Mouse (Mus musculus) stomach, embryonic 14.5 days (tissue): ENCODE results near the gene Casq2. TPM values are rescaled to one million over a fixed set of nuclear protein-coding genes. Genes with fewer than 3 reads are reported as not detected.
A peak's percentile ranks its signal among the peaks of the same experiment; 100 is the strongest.

Source experiments
- ATAC-seq: fragments of 200-750 bp; cut with Nextera tagmentation; 2 replicates; pipeline ENCODE4 v1.8.0; 2017; ENCODE audit warnings: low read depth, moderate TSS enrichment; ENCODE audit not compliant: insufficient number of reproducible peaks, insufficient read depth, low FRiP score
- H3K27ac ChIP-seq: fragments of 300-500 bp; sonication (generic); 2 replicates; pipeline ENCODE4 v1.5.1; 2014; ENCODE audit warnings: mild to moderate bottlenecking, low read length, moderate library complexity, mixed read lengths
- H3K27me3 ChIP-seq: fragments of 300-500 bp; sonication (generic); 2 replicates; pipeline ENCODE4 v1.6.1; 2014; ENCODE audit warnings: low read length, control low read depth, mixed read lengths; ENCODE audit not compliant: control insufficient read depth, insufficient read depth
- H3K36me3 ChIP-seq: fragments of 300-500 bp; sonication (generic); 2 replicates; pipeline ENCODE4 v1.6.1; 2014; ENCODE audit warnings: mild to moderate bottlenecking, control low read depth, low read length, moderate library complexity, mixed read lengths; ENCODE audit not compliant: control insufficient read depth, insufficient read depth
- H3K4me1 ChIP-seq: fragments of 300-500 bp; sonication (generic); 2 replicates; pipeline ENCODE4 v1.6.1; 2014; ENCODE audit warnings: low read length, control low read depth, mixed read lengths; ENCODE audit not compliant: control insufficient read depth, insufficient read depth
- H3K4me2 ChIP-seq: fragments of 300-500 bp; sonication (generic); replicated peaks from 2 replicates; pipeline ENCODE4 v1.6.1; 2014; ENCODE audit warnings: low read depth, low read length, control low read depth
- H3K4me3 ChIP-seq: fragments of 300-500 bp; sonication (generic); 2 replicates; pipeline ENCODE4 v1.5.1; 2014; ENCODE audit warnings: low read depth, low read length, control low read depth
- H3K9ac ChIP-seq: fragments of 300-500 bp; sonication (generic); replicated peaks from 2 replicates; pipeline ENCODE4 v1.6.1; 2014; ENCODE audit warnings: low read depth, mild to moderate bottlenecking, control low read depth, low read length, moderate library complexity, mixed read lengths
- H3K9me3 ChIP-seq: fragments of 300-500 bp; sonication (generic); 2 replicates; pipeline ENCODE4 v1.6.1; 2016; ENCODE audit warnings: low read depth, low read length, control low read depth; ENCODE audit not compliant: control insufficient read depth
- WGBS: fragments of 180-500 bp; shearing (Covaris S2); extraction: QIAGEN DNeasy Blood & Tissue Kit; methylation state at CpG from one replicate; pipeline ENCODE4 v1.1.7; 2014; 5-methylcytosine and 5-hydroxymethylcytosine counted together
- polyA plus RNA-seq: library from polyadenylated mRNA; unstranded; fragments of >200 nt; fragmentation: Nextera tagmentation; extraction: Ambion mirVana; gene quantifications from 2 replicates; pipeline ENCODE4 v1.2.1, GENCODE M21; 2014

The Casq2 gene
- polyA plus RNA-seq, 1 experiment from 2014 or later = 0.65 TPM

DNA sequence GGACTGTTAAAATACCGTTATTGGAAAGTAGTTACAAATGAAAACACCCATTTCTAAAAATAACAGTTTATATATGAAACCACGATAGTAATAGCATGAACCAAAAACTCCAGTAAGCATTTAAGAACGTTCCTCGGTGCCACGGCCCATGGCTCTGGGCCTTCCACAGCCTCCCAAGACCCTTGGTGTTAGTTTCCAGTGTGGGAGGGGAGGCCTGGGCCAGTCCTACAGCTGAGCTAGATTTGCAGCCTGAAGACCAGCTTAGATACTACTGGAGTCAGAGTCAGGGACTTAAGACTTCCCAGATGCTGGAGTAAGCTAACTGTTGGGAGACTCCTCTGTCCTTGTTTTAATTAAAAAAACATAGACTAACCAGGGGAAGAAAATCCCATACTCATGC is 89.9 kb downstream of the Casq2 start:
- no peak overlapping the region for H3K4me2 ChIP-seq
- H3K4me3 ChIP-seq = no peak overlapping the region
- 48% methylated on average over 5 of the region's 5 CpGs for WGBS
- no peaks in the 10 kb centered on the region for H3K36me3 ChIP-seq
- H3K27me3 ChIP-seq = no peaks in the 10 kb centered on the region
- H3K9ac ChIP-seq = no peak overlapping the region
- ATAC-seq = no peak
- H3K4me1 ChIP-seq = 0 out of 2 replicates have a peak, but pooled peaks cover 14% of the 10 kb centered on the region
- H3K27ac ChIP-seq = peak overlapping the region; percentile 61; the same call in 1 of the 2 replicates
- H3K9me3 ChIP-seq = no peaks in the 10 kb centered on the region

DNA sequence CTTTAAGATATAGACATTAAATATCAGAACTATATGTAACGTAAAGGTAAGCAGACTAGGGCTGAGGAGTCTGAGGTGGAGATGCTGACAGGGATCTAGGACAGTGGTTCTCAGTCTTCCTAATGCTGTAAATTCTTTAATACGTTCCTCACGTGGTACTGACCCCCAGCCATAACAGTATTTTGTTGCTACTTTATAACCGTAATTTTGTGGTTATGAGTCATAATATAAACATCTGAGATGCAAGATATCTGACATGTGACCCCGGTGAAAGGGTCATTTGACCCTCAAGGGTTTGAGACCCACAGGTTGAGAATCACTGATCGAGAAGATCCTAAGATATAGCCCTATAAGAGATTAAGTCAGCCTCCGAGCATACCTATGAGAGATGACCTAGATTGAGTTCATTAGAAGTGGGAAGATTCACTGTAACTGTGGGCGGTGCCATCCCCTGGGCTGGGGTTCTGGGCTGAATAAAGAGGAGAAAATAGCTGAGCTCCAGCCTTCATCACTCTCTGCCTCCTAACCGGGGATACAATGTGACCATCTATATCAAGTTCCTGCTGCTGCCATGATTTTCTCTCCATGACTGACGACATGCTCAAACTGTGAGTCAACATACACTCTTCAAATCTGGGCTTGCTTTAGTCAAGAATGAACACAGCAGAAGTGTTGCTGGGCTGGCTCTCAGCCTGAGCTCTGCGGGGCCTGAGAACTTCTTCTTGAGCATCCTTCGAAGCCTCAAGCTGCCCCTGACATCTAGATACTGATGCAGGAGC is 91.8 kb downstream of the Casq2 start:
- Histone ChIP-seq H3K4me1 (0 out of 2 replicates have a peak, but pooled peaks cover 7% of the 10 kb centered on the region), H3K9ac (no peak overlapping the region), H3K9me3 (no peaks in the 10 kb centered on the region)

DNA sequence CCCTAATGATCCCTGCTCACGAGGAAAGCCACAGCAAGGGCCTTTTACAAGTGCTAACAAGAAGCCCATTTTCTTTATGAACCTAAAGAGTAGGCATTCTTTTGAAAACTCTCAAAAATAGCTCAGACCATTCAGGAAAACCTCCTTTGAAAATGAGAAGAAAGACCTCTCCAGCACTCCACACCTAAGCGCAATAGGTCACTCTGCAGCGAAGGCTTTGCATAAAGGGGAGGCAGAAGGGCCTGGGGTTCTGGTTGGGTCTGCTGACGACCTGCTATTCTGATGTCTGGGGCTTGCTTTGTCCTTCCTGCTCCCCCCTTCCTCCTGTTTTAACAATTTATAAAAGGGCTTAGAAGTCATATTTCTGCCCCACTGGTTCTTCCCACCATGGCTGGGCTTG is 93.7 kb downstream of the Casq2 start:
- Histone ChIP-seq H3K4me3 (no peak overlapping the region), H3K36me3 (peaks cover 10% of the 10 kb centered on the region), H3K4me2 (no peak overlapping the region), H3K9ac (no peak overlapping the region), H3K27ac (no peak overlapping the region), H3K4me1 (0 out of 2 replicates have a peak, but pooled peaks cover 3% of the 10 kb centered on the region), H3K9me3 (no peaks in the 10 kb centered on the region), H3K27me3 (no peaks in the 10 kb centered on the region)
- ATAC-seq = no peak
- 77% methylated on average over 4 of the region's 4 CpGs for WGBS

More for the DNA sequence above, 91.8 kb downstream of the Casq2 start:
- no peak overlapping the region for H3K4me3 ChIP-seq
- no peaks in the 10 kb centered on the region for H3K36me3 ChIP-seq
- H3K27ac ChIP-seq = no peak overlapping the region
- H3K4me2 ChIP-seq = no peak overlapping the region
- WGBS = 91% methylated on average over 12 of the region's 12 CpGs
- no peak for ATAC-seq
- no peaks in the 10 kb centered on the region for H3K27me3 ChIP-seq

DNA sequence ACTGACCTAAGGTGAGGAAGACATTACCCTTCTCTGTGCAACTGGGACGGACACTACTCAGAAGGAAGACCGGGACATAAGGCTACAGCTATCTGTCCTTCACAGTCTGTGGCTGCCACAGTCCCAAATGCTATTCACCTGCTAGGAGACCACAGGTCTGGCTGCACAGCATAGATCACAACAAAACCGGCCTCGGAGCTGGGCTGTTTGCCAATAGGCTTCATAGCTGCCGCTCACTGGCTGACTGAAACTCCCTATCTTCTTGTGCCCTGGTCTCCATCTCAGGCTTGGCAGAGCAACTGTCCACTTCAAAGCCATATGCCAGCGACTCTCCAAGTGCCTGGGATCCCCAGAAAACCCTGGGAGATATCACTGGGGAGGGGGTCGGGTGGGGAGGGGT is 94.5 kb downstream of the Casq2 start:
- no peaks in the 10 kb centered on the region for H3K9me3 ChIP-seq
- H3K9ac ChIP-seq = no peak overlapping the region
- no peak overlapping the region for H3K27ac ChIP-seq
- no peaks in the 10 kb centered on the region for H3K27me3 ChIP-seq
- ATAC-seq = 0 out of 2 replicates have a peak, but pooled peaks have one; percentile 23
- WGBS = 73% methylated on average over 7 of the region's 7 CpGs
- H3K4me3 ChIP-seq = no peak overlapping the region
- no peak overlapping the region for H3K4me2 ChIP-seq
- no peaks in the 10 kb centered on the region for H3K4me1 ChIP-seq
- H3K36me3 ChIP-seq = peaks cover 10% of the 10 kb centered on the region

DNA sequence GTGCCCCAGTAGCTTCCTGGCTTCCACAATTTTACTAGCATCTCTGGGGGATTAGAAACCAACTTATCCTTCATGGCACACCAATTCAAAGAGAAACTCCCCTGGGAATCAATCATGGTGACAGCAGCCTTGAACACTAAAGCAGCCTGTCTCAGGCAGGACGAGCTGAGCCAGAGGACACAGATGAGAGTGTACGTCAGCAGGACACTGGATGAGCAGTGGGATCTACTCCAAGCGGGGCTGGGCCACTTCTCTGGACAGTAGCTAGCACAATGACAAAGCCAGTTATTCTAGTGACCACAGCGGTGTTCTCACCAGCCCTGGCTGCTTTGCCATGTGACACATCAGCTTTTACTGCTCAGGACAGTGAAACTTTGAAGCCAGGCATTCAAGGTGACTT is 95.0 kb downstream of the Casq2 start:
- peaks cover 10% of the 10 kb centered on the region for H3K36me3 ChIP-seq
- H3K4me2 ChIP-seq = no peak overlapping the region
- no peaks in the 10 kb centered on the region for H3K27me3 ChIP-seq
- no peaks in the 10 kb centered on the region for H3K4me1 ChIP-seq
- no peaks in the 10 kb centered on the region for H3K9me3 ChIP-seq
- no peak overlapping the region for H3K9ac ChIP-seq
- ATAC-seq = no peak
- H3K4me3 ChIP-seq = no peak overlapping the region
- 84% methylated on average over 4 of the region's 4 CpGs for WGBS
- no peak overlapping the region for H3K27ac ChIP-seq

DNA sequence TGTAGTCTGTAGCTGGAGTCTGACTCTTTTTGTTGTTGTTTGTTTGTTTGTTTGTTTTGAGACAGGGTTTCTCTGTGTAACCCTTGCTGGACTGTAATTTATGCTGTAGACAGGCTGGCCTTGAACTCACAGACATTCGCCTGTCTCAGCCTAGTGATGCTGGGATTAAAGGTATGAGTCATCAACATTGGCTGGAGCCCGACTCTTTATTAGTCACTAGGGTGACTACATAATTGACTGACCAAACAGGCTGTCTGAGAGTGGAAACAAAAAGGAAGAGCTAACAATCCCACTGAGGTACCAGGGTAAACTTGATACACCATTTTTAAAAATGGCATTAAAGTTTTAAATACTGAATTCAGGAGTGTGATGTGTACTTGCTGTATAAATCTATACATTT is 96.4 kb downstream of the Casq2 start:
- H3K36me3 ChIP-seq = peaks cover 16% of the 10 kb centered on the region
- 89% methylated on average over 2 of the region's 2 CpGs for WGBS
- H3K9ac ChIP-seq = no peak overlapping the region
- no peaks in the 10 kb centered on the region for H3K4me1 ChIP-seq
- no peaks in the 10 kb centered on the region for H3K27me3 ChIP-seq
- no peak for ATAC-seq
- H3K4me2 ChIP-seq = no peak overlapping the region
- no peak overlapping the region for H3K27ac ChIP-seq
- H3K9me3 ChIP-seq = no peaks in the 10 kb centered on the region
- H3K4me3 ChIP-seq = no peak overlapping the region

DNA sequence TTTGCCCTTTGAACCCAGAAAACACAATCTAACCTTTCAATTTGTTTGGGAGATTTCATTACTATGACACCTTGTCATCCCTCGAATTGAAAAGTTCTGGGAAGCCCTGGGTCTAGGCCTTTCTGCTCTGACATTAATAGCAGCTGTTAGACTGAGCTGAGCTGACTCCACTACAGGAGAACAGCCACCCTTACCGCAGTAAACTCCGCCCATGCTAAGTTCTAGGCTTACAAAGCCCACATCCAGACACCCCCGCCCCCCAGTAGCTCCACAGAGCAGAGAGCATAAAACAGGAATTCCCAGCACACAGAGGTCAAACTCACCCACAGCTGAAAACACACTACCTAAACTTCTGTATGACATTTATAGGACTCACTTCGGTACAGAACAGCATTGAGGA is 98.5 kb downstream of the Casq2 start:
- no peak for ATAC-seq
- 60% methylated on average over 5 of the region's 5 CpGs for WGBS
- H3K4me1 ChIP-seq = 0 out of 2 replicates have a peak, but pooled peaks cover 2% of the 10 kb centered on the region
- no peaks in the 10 kb centered on the region for H3K9me3 ChIP-seq
- H3K36me3 ChIP-seq = peaks cover 18% of the 10 kb centered on the region
- H3K9ac ChIP-seq = no peak overlapping the region
- H3K4me2 ChIP-seq = no peak overlapping the region
- no peaks in the 10 kb centered on the region for H3K27me3 ChIP-seq
- H3K27ac ChIP-seq = no peak overlapping the region
- H3K4me3 ChIP-seq = no peak overlapping the region

DNA sequence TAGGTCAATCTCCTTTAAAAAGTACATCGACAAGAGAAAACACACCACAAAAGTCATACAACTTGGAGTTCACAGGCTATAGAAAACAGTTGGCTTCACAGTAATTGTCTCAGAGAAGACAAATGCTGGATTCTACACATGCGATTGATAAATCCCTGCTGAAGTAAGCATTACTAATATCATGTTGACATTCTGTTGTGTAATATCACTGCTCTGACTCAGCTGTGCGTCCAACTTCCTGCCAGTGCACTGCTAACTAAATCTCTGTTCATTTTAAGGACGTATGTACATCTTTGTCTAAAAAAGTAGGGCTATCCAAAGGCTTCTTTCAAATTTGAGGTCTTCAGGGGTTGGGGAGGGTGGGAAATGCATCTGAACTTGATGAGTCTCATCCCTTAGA is 101.2 kb downstream of the Casq2 start:
- ATAC-seq = no peak
- Histone ChIP-seq H3K9ac (no peak overlapping the region), H3K27me3 (no peaks in the 10 kb centered on the region), H3K4me2 (no peak overlapping the region), H3K27ac (no peak overlapping the region), H3K36me3 (peaks cover 18% of the 10 kb centered on the region), H3K9me3 (no peaks in the 10 kb centered on the region), H3K4me3 (no peak overlapping the region), H3K4me1 (peaks cover 8% of the 10 kb centered on the region; the same call in 1 of the 2 replicates)
- WGBS = 75% methylated on average over 4 of the region's 4 CpGs

DNA sequence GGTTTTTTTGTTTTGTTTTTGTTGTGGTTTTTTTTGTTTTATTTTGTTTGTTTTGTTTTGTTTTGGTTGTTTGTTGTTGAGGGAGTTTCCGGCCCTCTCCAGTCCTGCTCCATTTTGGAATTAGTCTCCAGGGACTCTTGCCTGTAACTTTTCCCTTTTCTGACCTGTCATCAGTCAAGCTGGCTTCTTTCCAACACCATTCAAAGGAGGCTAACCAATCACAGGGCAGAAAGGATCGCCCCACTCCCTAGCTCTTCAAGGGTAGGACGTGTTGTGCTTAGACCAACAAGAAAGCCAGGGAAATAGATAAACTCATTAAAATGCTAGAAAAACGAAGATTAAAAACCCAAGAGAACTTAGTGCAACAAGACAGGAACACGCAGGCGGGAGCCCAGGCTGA is 102.8 kb downstream of the Casq2 start:
- no peak overlapping the region for H3K4me2 ChIP-seq
- no peaks in the 10 kb centered on the region for H3K27me3 ChIP-seq
- no peak overlapping the region for H3K4me3 ChIP-seq
- ATAC-seq = no peak
- peaks cover 18% of the 10 kb centered on the region for H3K4me1 ChIP-seq
- WGBS = 44% methylated on average over 6 of the region's 6 CpGs
- no peak overlapping the region for H3K27ac ChIP-seq
- H3K36me3 ChIP-seq = peaks cover 11% of the 10 kb centered on the region
- H3K9me3 ChIP-seq = no peaks in the 10 kb centered on the region
- H3K9ac ChIP-seq = no peak overlapping the region
